9 mouse cellular contexts compared by ENCODE assay signal in the genomic region with DNA sequence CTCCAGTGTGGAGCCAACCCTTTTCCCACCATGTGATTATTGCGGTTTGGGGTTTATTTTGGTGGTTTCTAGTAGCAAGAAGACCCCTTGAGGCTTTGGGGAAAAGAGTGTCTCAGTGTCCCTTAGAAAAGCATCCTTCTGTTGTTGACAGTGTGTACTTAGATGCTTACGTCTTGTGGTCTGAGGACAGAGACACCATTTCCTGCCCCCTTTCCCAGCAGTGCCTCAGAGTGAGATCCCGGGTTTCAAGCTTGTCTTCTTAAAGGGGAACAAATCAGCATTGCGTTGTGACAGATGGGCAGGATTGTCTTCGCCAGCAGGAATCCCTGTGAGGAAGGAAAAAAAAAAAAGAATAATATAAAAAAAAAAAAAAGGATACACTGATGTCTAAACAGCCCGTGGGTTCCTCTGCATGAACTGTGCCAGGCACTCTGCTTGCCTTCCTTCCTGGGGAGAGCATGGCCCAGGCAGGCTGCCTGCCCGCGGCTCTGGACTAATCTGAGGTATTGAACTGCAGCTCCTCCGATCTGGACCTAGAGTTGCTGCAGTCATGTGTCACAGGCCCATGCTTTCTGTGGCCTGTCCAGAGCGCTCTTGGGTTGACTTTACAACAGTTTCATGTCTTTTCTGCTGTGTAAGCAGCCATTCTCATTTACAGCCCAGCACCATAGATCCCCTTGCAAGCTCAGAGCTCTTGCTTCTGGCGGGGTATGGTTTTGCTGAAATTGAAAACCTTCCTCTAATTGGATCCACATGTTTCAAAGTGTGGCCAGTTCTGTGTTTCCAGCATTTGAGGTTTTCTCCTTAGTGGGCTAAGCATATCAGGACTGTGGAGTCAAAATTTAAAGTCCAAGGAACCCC. TPM values are rescaled to one million over a fixed set of nuclear protein-coding genes. Genes with fewer than 3 reads are reported as not detected.
DNase-seq lines count a peak whose midpoint lies in the region; ATAC-seq and TF ChIP-seq lines count a peak whose summit lies in the region.
"Had no signal": no experiment of that assay in that cellular context is flagged by ENCODE, and none has a peak within 500 bp of the region (broad histone marks: within the 10 kb centered on the region; RNA-seq: fewer than 3 reads in every experiment).

No protein-coding gene starts in this region.

- no peak for ATAC-seq in kidney, embryonic 16.5 days (ENCODE audit: low FRiP score, low TSS enrichment)
- peak; percentile 75 for ATAC-seq in embryonic facial prominence, embryonic 14.5 days (ENCODE audit: low read depth)

- no peak overlapping the region for H3K9ac ChIP-seq in kidney, embryonic 16.5 days (replicated peaks; ENCODE audit: low read length)
- H3K9ac ChIP-seq in embryonic facial prominence, embryonic 14.5 days (ENCODE audit: low read depth, low read length) = peak overlapping the region; percentile 30; the same call in 1 of the 2 replicates

- H3K4me3 ChIP-seq in kidney, embryonic 16.5 days (ENCODE audit: low read length) = no peak overlapping the region
- H3K4me3 ChIP-seq in cerebellum, adult 2 months (replicated peaks; ENCODE audit: insufficient read depth, low read depth, low read length) = no peak overlapping the region
- no peak overlapping the region for H3K4me3 ChIP-seq in embryonic facial prominence, embryonic 14.5 days (ENCODE audit: low read depth, low read length)
- no peak overlapping the region for H3K4me3 ChIP-seq in macrophage (ENCODE audit: inconsistent target)
- H3K4me3 ChIP-seq: midbrain, embryonic 10.5 days had no signal

- peaks cover 63% of the 10 kb centered on the region for H3K36me3 ChIP-seq in kidney, embryonic 16.5 days (ENCODE audit: insufficient read depth, low read length)
- peaks cover 63% of the 10 kb centered on the region for H3K36me3 ChIP-seq in embryonic facial prominence, embryonic 14.5 days (ENCODE audit: control insufficient read depth, insufficient read depth, low read length)
- H3K36me3 ChIP-seq in macrophage (ENCODE audit: inconsistent target) = peaks cover 64% of the 10 kb centered on the region

- H3K27ac ChIP-seq in kidney, embryonic 16.5 days (ENCODE audit: low read length) = 0 out of 2 replicates have a peak overlapping the region, but pooled peaks have one; percentile 7
- no peak overlapping the region for H3K27ac ChIP-seq in cerebellum, adult 2 months (ENCODE audit: insufficient read depth, low read length)
- H3K27ac ChIP-seq in embryonic facial prominence, embryonic 14.5 days (replicated peaks; ENCODE audit: low read depth, low read length) = peak overlapping the region; percentile 88
- H3K27ac ChIP-seq in macrophage = peak overlapping the region; percentile 63
- H3K27ac ChIP-seq: midbrain, embryonic 10.5 days had no signal

- H3K9me3 ChIP-seq in kidney, embryonic 16.5 days (ENCODE audit: low read length) = peaks cover 4% of the 10 kb centered on the region; the same call in 1 of the 2 replicates
- H3K9me3 ChIP-seq in embryonic facial prominence, embryonic 14.5 days (ENCODE audit: control insufficient read depth, low read length) = no peaks in the 10 kb centered on the region

- TF ChIP-seq CTCF in cerebellum, adult 2 months (IDR thresholded peaks at IDR 0.05; ENCODE audit: borderline replicate concordance, insufficient read depth, low read depth, low read length) = no peak

- no peaks in the 10 kb centered on the region for H3K27me3 ChIP-seq in kidney, embryonic 16.5 days (ENCODE audit: insufficient read depth, low read length)
- H3K27me3 ChIP-seq in cerebellum, adult 2 months (ENCODE audit: control insufficient read depth, insufficient read depth, low read length) = no peaks in the 10 kb centered on the region
- H3K27me3 ChIP-seq in embryonic facial prominence, embryonic 14.5 days (replicated peaks; ENCODE audit: control insufficient read depth, insufficient read depth, low read length) = no peaks in the 10 kb centered on the region

- H3K4me2 ChIP-seq in kidney, embryonic 16.5 days (replicated peaks; ENCODE audit: low read depth, low read length) = no peak overlapping the region
- H3K4me2 ChIP-seq in embryonic facial prominence, embryonic 14.5 days (ENCODE audit: low read depth, low read length) = peak overlapping the region; percentile 35

- no peak for DNase-seq in kidney, adult 18-20 months
- peak; percentile 43 to 49 for DNase-seq in cerebellum, adult 2 months
- DNase-seq in embryonic facial prominence, embryonic 14.5 days (ENCODE audit: low spot score) = peak; percentile 92
- no peak for DNase-seq in spleen, adult 18-20 months
- DNase-seq in thymus, postnatal 36 days = no peak
- DNase-seq: gastrocnemius, postnatal 10 days had no signal

- peaks cover 86% of the 10 kb centered on the region for H3K79me2 ChIP-seq in macrophage (ENCODE audit: inconsistent target)

- 63% methylated on average over 11 of the region's 11 CpGs for whole genome bisulfite sequencing in kidney, embryonic 16.5 days
- 26% methylated on average over 11 of the region's 11 CpGs for WGBS in cerebellum, adult 2 months
- WGBS in embryonic facial prominence, embryonic 14.5 days = 26% methylated on average over 9 of the region's 11 CpGs
- 66% methylated on average over 11 of the region's 11 CpGs for WGBS in macrophage (ENCODE audit: missing documents)

- peaks cover 26% of the 10 kb centered on the region for H3K4me1 ChIP-seq in kidney, embryonic 16.5 days (ENCODE audit: insufficient read depth, low read length)
- H3K4me1 ChIP-seq in cerebellum, adult 2 months (ENCODE audit: control insufficient read depth, insufficient read depth, low read length) = no peaks in the 10 kb centered on the region; the same call in 1 of the 2 replicates
- H3K4me1 ChIP-seq in embryonic facial prominence, embryonic 14.5 days (ENCODE audit: control insufficient read depth, insufficient read depth, low read length) = peaks cover 47% of the 10 kb centered on the region

- TF ChIP-seq POLR2A in cerebellum, adult 2 months (IDR thresholded peaks at IDR 0.05; ENCODE audit: borderline replicate concordance, insufficient read depth, low read length) = no peak

RNA-seq across cellular contexts. Expression of a gene that starts 20.8 kb away (rescaled TPM):
- polyA plus RNA-seq in kidney, embryonic 16.5 days (2015; fragmentation: Nextera tagmentation; extraction: Ambion mirVana) = 170 and 177 TPM in 2 replicates
- polyA plus RNA-seq in cerebellum, adult 2 months (2012; rRNA removed) = 96.3 and 101 TPM in 2 replicates
- polyA plus RNA-seq in embryonic facial prominence, embryonic 14.5 days (2014; fragmentation: Nextera tagmentation; extraction: Ambion mirVana) = 179 and 186 TPM in 2 replicates
- total RNA-seq in macrophage (2018; cell fraction: chromatin; rRNA removed) = 100 to 1,000 TPM in 21 of 26 experiments, 10 to 100 TPM in 5; 43.5 to 281 (median 153) TPM
- 10 to 100 TPM; 62.8 to 89.3 (median 71.5) TPM for total RNA-seq in macrophage (2018; cell fraction: cytosol; rRNA removed)
- total RNA-seq in macrophage (2018; cell fraction: nucleus; rRNA removed) = 100 to 1,000 TPM in 15 of 26 experiments, 10 to 100 TPM in 11; 41.0 to 277 (median 102) TPM
- polyA plus RNA-seq in macrophage (2018) = 73.2 to 165 TPM (median 79.1 TPM) in 3 replicates

RNA-seq across cellular contexts. Expression of a gene that starts 53.5 kb away (rescaled TPM):
- 0.67 and 2.2 TPM in 2 replicates for polyA plus RNA-seq in kidney, embryonic 16.5 days (2015; fragmentation: Nextera tagmentation; extraction: Ambion mirVana)
- polyA plus RNA-seq in cerebellum, adult 2 months (2012; rRNA removed) = 1.0 and 1.5 TPM in 2 replicates
- polyA plus RNA-seq in embryonic facial prominence, embryonic 14.5 days (2014; fragmentation: Nextera tagmentation; extraction: Ambion mirVana) = 2.0 and 2.7 TPM in 2 replicates
- 1 to 10 TPM in 1 of 26 experiments, under 1 TPM in 5, not detected in 20; 0.34 to 4.3 (median 0.80) TPM for total RNA-seq in macrophage (2018; cell fraction: chromatin; rRNA removed)
- under 1 TPM in 8 of 26 experiments, not detected in 18; 0.04 to 0.22 (median 0.12) TPM for total RNA-seq in macrophage (2018; cell fraction: cytosol; rRNA removed)
- under 1 TPM in 5 of 26 experiments, not detected in 21; 0.20 to 0.60 (median 0.26) TPM for total RNA-seq in macrophage (2018; cell fraction: nucleus; rRNA removed)
- polyA plus RNA-seq in macrophage (2018) = not detected in 3 replicates

RNA-seq across cellular contexts. Expression of a gene that starts 53.7 kb away (rescaled TPM):
- 27.6 and 29.7 TPM in 2 replicates for polyA plus RNA-seq in kidney, embryonic 16.5 days (2015; fragmentation: Nextera tagmentation; extraction: Ambion mirVana)
- polyA plus RNA-seq in cerebellum, adult 2 months (2012; rRNA removed) = 10.2 and 10.6 TPM in 2 replicates
- 24.1 and 24.7 TPM in 2 replicates for polyA plus RNA-seq in embryonic facial prominence, embryonic 14.5 days (2014; fragmentation: Nextera tagmentation; extraction: Ambion mirVana)
- 10 to 100 TPM; 19.3 to 58.5 (median 39.1) TPM for total RNA-seq in macrophage (2018; cell fraction: chromatin; rRNA removed)
- total RNA-seq in macrophage (2018; cell fraction: cytosol; rRNA removed) = 10 to 100 TPM; 15.9 to 25.2 (median 19.1) TPM
- 10 to 100 TPM; 18.4 to 42.8 (median 24.8) TPM for total RNA-seq in macrophage (2018; cell fraction: nucleus; rRNA removed)
- 19.4 to 21.5 TPM (median 19.6 TPM) in 3 replicates for polyA plus RNA-seq in macrophage (2018)

Comparison
In these comparisons a context has a peak if more than half of its experiments do, and no peak if none do; other contexts are left out.
1. DNase-seq: peak in cerebellum, adult 2 months (2 of 2) and embryonic facial prominence, embryonic 14.5 days (single experiment); none in kidney, adult 18-20 months (single experiment), spleen, adult 18-20 months (0 of 2) and thymus, postnatal 36 days (0 of 2).